Mouse (Mus musculus) hindbrain, embryonic 15.5 days (tissue): ENCODE results near the gene Taar8b. TPM values are rescaled to one million over a fixed set of nuclear protein-coding genes. Genes with fewer than 3 reads are reported as not detected.
"Not testable (repeated sequence)": the region's sequence is repeated elsewhere in the genome, so short reads cannot be mapped to it uniquely, and the experiment has no call there.

Experiments used
- ATAC-seq: fragments of 200-750 bp; cut with Nextera tagmentation; 2 replicates; pipeline ENCODE4 v1.8.0; 2017; ENCODE audit warnings: low read depth, moderate number of reproducible peaks, moderate TSS enrichment; ENCODE audit not compliant: low FRiP score
- H3K27ac ChIP-seq: fragments of 300-500 bp; sonication (generic); replicated peaks from 2 replicates; pipeline ENCODE4 v1.5.1; 2015; ENCODE audit warnings: mild to moderate bottlenecking, inconsistent platforms
- H3K27me3 ChIP-seq: fragments of 300-500 bp; sonication (generic); 2 replicates; pipeline ENCODE4 v1.6.1; 2015; ENCODE audit warnings: control low read depth, inconsistent platforms
- H3K36me3 ChIP-seq: fragments of 300-500 bp; sonication (generic); 2 replicates; pipeline ENCODE4 v1.6.1; 2015; ENCODE audit warnings: control low read depth, inconsistent platforms
- H3K4me1 ChIP-seq: fragments of 300-500 bp; sonication (generic); replicated peaks from 2 replicates; pipeline ENCODE4 v1.6.1; 2015; ENCODE audit warnings: control low read depth, inconsistent platforms
- H3K4me2 ChIP-seq: fragments of 300-500 bp; sonication (generic); 2 replicates; pipeline ENCODE4 v1.6.1; 2015; ENCODE audit warnings: moderate library complexity, mild to moderate bottlenecking, inconsistent platforms
- H3K4me3 ChIP-seq: fragments of 300-500 bp; sonication (generic); 2 replicates; pipeline ENCODE4 v1.5.1; 2015; ENCODE audit warnings: mild to moderate bottlenecking, inconsistent platforms
- H3K9ac ChIP-seq: fragments of 300-500 bp; sonication (generic); 2 replicates; pipeline ENCODE4 v1.6.1; 2015; ENCODE audit warnings: inconsistent platforms
- H3K9me3 ChIP-seq: fragments of 300-500 bp; sonication (generic); 2 replicates; pipeline ENCODE4 v1.6.1; 2016; ENCODE audit warnings: control low read depth, inconsistent platforms
- WGBS: fragments of 180-500 bp; shearing (Covaris S2); methylation state at CpG from one replicate; pipeline ENCODE4 v1.1.7; 2015; 5-methylcytosine and 5-hydroxymethylcytosine counted together
- polyA plus RNA-seq: library from polyadenylated mRNA; unstranded; fragments of >200 nt; fragmentation: Nextera tagmentation; extraction: Ambion mirVana; gene quantifications from 2 replicates; pipeline ENCODE4 v1.2.1, GENCODE M21; 2015

Gene Taar8b
- polyA plus RNA-seq, result not detected in 2 replicates

DNA sequence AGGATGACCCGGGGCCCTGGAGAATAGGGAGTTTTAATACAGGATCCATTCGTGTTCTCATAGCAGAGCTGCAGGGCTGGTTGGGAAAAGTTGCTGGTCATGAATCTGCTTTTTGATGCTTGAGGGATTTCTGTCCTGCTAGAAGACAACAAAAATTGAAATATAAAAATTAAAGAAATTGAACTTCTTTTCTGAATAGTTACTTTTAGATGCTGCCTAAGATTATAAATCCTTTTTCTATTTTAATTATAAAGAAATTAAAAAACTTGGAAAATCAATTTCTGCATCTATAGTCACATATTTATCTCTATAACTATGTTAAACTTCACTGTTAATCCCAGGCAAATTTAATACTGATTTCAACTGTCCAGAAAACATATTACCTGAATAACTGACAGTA lies at the start of gene Taar8b:
Gene Taar8b (minus strand): TSS at position 101 of the 400 bp plus-strand sequence.
- H3K9me3 ChIP-seq, result no peaks in the 10 kb centered on the region
- no peaks in the 10 kb centered on the region for H3K36me3 ChIP-seq
- no peak within 1 kb of the TSS for H3K4me3 ChIP-seq
- no peaks in the 10 kb centered on the region for H3K4me1 ChIP-seq
- no peak within 1 kb of the TSS for H3K27ac ChIP-seq
- no peak within 1 kb of the TSS for H3K9ac ChIP-seq
- no peak within 1 kb of the TSS for H3K4me2 ChIP-seq
- ATAC-seq, result no peak
- WGBS, result 71% methylated on average over 2 of the region's 2 CpGs
- no peaks in the 10 kb centered on the region for H3K27me3 ChIP-seq

DNA sequence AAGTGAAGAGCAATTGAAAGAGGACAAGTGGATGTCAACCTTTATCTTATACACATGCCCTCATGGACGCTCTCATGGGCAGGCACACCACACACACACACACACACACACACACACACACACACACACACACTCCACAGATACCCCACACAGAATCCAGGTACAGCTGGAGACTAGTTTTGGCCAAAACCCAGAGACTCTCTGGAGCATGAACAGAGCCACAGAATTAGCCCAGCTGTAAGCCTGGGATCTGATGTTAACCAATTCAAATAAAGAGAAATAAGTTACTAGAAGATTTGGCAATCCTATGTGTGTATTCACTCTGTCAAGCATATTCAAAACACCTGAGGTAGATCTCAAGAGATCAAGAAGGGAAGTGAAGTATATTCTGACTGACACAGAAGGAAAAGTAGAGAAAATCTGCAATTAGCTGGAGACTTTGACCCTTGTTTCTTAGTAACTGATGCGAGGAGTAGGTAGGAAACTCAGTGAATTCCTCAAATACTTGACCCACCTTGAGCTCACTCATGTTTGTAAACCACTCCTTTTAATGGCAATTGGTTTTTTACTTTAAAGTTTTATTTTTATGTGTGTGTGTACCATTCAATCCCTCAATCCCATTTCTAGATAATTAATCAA lies 46.6 kb upstream of the Taar8b start:
- ATAC-seq, result no peak

DNA sequence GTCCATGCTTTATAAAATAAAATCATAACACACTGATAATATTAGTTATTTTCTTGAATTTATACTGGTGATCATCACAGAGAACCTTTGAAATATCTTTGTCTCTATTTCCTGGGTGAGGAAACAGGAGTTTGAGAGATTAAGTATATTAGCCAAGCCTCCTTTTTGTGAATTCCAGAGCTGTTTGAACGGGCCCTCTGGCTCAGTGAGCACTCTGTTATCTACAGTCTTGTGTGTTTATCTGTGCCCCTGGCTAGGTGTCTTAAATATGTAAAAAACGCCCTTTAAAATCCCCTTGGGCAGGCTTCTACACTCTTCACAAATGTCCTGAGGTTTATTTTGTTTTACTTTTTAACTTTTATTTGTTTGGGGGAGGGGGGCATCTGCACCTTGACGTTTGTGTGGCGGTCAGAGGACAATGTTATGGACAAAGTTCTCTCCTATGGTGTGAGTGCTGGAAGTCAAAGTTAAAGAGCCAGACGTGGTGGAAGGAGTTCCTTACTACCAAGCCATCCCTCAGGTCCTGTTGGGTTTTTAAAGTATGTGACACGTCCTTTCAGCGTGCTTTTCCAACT lies 42.1 kb upstream of the Taar8b start:
- Histone ChIP-seq H3K4me2 (no peak overlapping the region), H3K27ac (no peak overlapping the region), H3K36me3 (no peaks in the 10 kb centered on the region), H3K9ac (no peak overlapping the region), H3K4me3 (no peak overlapping the region), H3K9me3 (no peaks in the 10 kb centered on the region), H3K27me3 (no peaks in the 10 kb centered on the region), H3K4me1 (0 out of 2 replicates have a peak, but pooled peaks cover 3% of the 10 kb centered on the region)
- WGBS, result 68% methylated on average over 7 of the region's 7 CpGs
- ATAC-seq, result no peak

More for the DNA sequence above, 46.6 kb upstream of the Taar8b start:
- H3K9ac ChIP-seq, result no peak overlapping the region
- no peaks in the 10 kb centered on the region for H3K27me3 ChIP-seq
- 89% methylated on average over 2 of the region's 2 CpGs for WGBS
- no peaks in the 10 kb centered on the region for H3K36me3 ChIP-seq
- H3K4me1 ChIP-seq, result no peaks in the 10 kb centered on the region
- H3K4me2 ChIP-seq, result no peak overlapping the region
- H3K4me3 ChIP-seq, result no peak overlapping the region
- H3K27ac ChIP-seq, result no peak overlapping the region
- no peaks in the 10 kb centered on the region for H3K9me3 ChIP-seq

DNA sequence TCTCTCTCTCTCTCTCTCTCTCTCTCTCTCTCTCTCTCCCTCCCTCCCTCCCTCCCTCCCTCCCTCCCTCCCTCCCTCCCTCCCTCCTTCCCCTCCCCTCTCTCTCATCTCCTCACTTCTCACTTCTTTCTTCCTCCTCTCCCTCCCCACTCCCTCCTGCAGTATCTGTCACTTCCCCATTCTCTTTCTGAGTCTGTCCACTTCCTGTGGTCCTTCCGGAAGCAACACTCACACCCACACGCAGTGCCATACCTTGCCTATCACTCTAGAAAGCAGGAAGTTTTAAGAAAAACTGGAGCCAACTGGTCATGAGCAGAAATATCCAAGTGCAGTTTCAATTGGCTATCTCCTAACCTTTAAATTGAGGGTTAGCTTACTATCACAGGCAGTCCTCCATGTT lies 41.0 kb upstream of the Taar8b start:
- WGBS, result 53% methylated on average over 2 of the region's 2 CpGs
- no peaks in the 10 kb centered on the region for H3K27me3 ChIP-seq
- H3K9me3 ChIP-seq, result no peaks in the 10 kb centered on the region
- no peak overlapping the region for H3K4me2 ChIP-seq
- ATAC-seq, result no peak
- H3K27ac ChIP-seq, result no peak overlapping the region
- 0 out of 2 replicates have a peak, but pooled peaks cover 3% of the 10 kb centered on the region for H3K4me1 ChIP-seq
- no peaks in the 10 kb centered on the region for H3K36me3 ChIP-seq
- no peak overlapping the region for H3K9ac ChIP-seq
- no peak overlapping the region for H3K4me3 ChIP-seq

DNA sequence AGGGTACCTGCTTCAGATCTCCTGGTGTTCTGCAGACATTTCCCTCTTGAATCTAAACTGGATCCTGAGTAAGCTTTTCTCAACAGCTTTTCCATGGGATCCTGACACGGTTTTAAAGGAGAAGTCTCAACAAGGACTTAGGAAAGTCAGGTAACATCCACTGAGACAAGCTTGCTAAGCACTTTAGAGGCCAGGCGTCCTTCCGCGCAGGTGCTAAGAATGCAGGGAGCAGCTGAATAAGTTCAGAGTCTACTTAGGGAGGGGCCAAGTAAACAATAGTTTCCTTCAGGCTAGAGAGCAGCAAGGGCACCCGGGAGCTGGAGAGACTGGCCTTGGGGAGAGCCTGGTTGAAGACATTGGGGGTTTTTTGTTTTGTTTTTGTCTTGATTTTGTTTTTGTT lies 40.2 kb upstream of the Taar8b start:
- ATAC-seq, result no peak
- no peak overlapping the region for H3K4me2 ChIP-seq
- H3K9me3 ChIP-seq, result no peaks in the 10 kb centered on the region
- H3K4me3 ChIP-seq, result no peak overlapping the region
- no peak overlapping the region for H3K9ac ChIP-seq
- no peaks in the 10 kb centered on the region for H3K36me3 ChIP-seq
- H3K27me3 ChIP-seq, result no peaks in the 10 kb centered on the region
- no peak overlapping the region for H3K27ac ChIP-seq
- 14% methylated on average over 5 of the region's 5 CpGs for WGBS
- 0 out of 2 replicates have a peak, but pooled peaks cover 3% of the 10 kb centered on the region for H3K4me1 ChIP-seq

DNA sequence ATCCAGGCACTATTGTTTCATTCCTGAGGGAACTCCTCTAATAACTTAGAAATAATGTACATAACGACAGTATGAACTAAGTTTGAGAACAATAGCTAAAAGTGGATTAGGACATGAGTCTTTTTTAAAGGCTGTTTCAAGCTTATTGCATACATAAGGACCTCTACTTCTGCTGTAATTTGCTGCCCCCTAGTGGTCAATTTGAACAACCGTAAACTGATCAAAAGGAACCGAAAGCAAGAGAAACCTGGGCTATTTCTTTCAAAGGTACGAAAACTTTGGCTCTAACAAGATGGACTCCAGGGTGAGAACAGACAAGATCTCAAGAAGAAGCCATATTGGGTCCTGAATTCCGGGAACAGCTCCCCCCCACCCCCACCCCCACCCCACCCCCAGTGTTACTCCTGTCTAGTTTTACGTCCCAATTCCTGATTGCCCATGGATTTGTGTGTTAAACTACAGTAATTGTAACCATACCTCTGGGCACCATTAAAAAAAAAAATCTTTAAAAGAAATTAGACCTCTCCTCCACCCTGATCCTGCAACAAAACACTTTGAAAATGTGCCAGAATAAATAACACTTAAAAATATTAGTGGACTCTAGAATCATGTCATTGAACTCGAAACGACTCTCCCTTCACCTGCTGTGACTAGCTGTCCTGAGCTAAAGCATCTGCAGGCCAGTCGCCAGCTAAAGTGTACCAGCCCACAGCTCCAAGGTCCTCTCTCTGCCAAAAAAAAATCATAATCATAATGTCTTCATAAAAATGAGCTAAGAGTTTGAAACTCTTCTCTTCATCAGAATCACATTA lies 39.6 kb upstream of the Taar8b start:
- ATAC-seq, result peak; percentile 89
- H3K4me2 ChIP-seq, result peak overlapping the region; percentile 40
- H3K27ac ChIP-seq, result no peak overlapping the region
- no peaks in the 10 kb centered on the region for H3K27me3 ChIP-seq
- WGBS, result 28% methylated on average over 9 of the region's 9 CpGs
- 0 out of 2 replicates have a peak, but pooled peaks cover 3% of the 10 kb centered on the region for H3K4me1 ChIP-seq
- H3K9me3 ChIP-seq, result no peaks in the 10 kb centered on the region
- no peak overlapping the region for H3K9ac ChIP-seq
- no peaks in the 10 kb centered on the region for H3K36me3 ChIP-seq
- no peak overlapping the region for H3K4me3 ChIP-seq

DNA sequence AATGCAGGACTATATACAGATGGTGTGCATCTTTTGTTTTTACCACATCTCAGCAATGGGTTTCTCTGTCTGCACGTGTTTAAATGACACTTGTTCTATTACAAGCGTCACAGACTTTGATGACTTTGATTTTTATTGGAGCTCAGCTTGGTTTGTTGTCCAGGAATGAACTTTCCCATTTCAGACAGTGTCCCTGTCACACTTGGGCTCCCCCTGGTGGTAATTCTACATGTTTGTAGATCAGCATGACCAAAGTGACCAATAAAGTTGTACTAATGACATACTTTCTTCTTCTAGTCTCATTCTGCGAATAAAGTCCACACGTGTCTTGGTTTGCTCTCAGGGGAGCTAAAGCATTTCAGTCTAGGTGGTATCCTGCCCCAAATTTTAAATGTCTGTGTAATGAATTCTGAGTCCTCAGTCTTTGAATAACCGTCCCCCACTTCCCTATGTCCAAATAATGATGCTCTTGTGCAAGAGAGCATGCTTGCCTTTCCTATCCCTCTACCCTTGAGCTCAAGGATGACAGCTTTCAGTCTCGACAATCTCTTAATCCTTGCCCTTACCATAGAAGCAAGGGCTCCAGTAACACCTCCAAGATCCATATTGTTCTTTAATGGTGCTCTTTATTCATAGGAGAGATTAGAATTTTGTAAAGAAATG lies 19.2 kb upstream of the Taar8b start:
- no peak for ATAC-seq
- WGBS, result 56% methylated on average over 6 of the region's 6 CpGs

DNA sequence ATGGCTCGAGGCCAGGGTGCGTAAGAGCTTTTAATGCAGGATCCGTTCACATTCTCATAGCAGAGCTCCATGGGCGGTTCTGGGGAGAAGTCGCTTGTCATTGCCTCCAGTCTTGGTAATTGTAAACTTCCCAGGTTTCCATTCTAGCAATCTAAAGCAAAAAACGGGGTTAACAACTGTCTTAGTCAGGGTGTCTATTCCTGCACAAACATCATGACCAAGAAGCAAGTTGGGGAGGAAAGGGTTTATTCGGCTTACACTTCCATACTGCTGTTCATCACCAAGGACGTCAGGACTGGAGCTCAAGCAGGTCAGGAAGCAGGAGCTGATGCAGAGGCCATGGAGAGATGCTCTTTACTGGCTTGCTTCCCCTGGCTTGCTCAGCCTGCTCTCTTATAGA lies 17.3 kb upstream of the Taar8b start, which contains the start of gene Taar9:
Gene Taar9 (minus strand): TSS at position 101 of the 400 bp plus-strand sequence.
- H3K36me3 ChIP-seq, ATAC-seq, H3K9me3 ChIP-seq, H3K4me2 ChIP-seq, H3K27me3 ChIP-seq, H3K9ac ChIP-seq, H3K4me1 ChIP-seq, H3K27ac ChIP-seq, H3K4me3 ChIP-seq: not testable (repeated sequence)
- 85% methylated on average over 8 of the region's 8 CpGs for WGBS

More for the DNA sequence above, 19.2 kb upstream of the Taar8b start:
- H3K4me3 ChIP-seq, result no peak overlapping the region
- no peak overlapping the region for H3K9ac ChIP-seq
- no peaks in the 10 kb centered on the region for H3K36me3 ChIP-seq
- no peaks in the 10 kb centered on the region for H3K4me1 ChIP-seq
- no peaks in the 10 kb centered on the region for H3K27me3 ChIP-seq
- no peak overlapping the region for H3K27ac ChIP-seq
- no peak overlapping the region for H3K4me2 ChIP-seq
- H3K9me3 ChIP-seq, result 0 out of 2 replicates have a peak, but pooled peaks cover 4% of the 10 kb centered on the region

DNA sequence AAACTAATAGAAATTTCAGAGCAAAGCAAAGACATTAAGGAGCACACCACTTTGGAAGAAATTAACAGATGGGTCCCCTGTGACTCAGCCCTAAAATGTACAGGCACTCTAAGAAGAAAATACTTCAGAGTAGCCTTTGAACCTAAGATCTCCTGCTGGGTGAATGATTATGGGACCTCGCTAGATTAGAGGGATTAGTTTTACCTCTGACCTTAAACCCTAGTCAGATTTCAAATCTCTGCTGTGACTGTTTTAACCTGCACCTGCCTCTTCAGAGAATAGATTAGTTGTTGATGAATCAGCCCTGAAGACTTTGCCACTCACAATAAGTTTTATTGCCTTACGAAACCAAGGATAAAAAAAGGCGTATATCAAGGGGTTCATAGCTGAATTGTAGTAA lies 16.1 kb upstream of the Taar8b start:
- Histone ChIP-seq H3K9ac (no peak overlapping the region), H3K27me3 (no peaks in the 10 kb centered on the region), H3K9me3 (no peaks in the 10 kb centered on the region), H3K36me3 (no peaks in the 10 kb centered on the region), H3K4me1 (no peaks in the 10 kb centered on the region), H3K4me3 (no peak overlapping the region), H3K4me2 (no peak overlapping the region), H3K27ac (no peak overlapping the region)
- WGBS, result 67% methylated on average over 3 of the region's 3 CpGs
- ATAC-seq, result no peak

DNA sequence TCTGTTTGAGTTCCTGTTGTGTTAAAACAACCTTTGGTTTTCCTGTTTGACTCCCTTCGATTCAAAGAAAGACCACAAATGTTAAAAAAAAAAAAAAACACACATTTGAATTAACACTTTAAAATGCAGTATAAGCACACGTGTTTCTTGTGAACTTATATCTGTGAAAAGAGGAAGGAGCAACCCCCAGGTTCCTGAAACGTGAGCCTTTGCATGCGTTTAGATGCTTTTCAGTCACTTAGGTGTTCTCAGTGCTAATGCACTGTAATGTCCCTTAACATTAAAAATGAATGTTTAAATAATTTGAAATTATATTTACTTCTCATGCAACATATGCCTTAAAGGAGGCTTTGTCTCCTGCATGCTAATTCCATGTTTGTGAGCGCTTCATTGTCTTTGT lies 15.7 kb upstream of the Taar8b start:
- Histone ChIP-seq H3K4me1 (no peaks in the 10 kb centered on the region), H3K4me3 (no peak overlapping the region), H3K27ac (no peak overlapping the region), H3K27me3 (no peaks in the 10 kb centered on the region), H3K4me2 (no peak overlapping the region), H3K9me3 (no peaks in the 10 kb centered on the region), H3K9ac (no peak overlapping the region), H3K36me3 (no peaks in the 10 kb centered on the region)
- 76% methylated on average over 5 of the region's 5 CpGs for WGBS
- ATAC-seq, result no peak

DNA sequence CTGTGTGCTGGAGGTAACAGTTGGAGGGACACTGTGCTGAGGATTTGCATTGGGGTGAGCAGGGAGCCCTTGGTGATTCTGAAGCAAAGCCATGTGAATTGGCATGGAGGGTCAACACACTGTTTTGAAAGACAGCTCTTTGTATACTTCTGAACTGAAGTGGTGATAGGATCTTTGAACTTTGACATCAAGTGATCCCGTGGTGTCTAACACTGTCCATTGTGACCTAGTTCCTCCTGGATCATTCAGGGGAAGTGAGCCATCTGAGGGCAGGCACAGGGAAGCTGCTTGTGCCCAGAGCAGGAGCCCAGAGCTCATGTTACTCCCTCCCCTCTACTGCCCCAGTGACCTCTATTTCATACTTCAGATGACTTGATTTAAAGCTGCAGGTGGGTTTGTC lies 11.2 kb upstream of the Taar8b start:
- H3K4me2 ChIP-seq, H3K9ac ChIP-seq, H3K27ac ChIP-seq, H3K4me3 ChIP-seq, H3K4me1 ChIP-seq, H3K36me3 ChIP-seq, H3K9me3 ChIP-seq, ATAC-seq, H3K27me3 ChIP-seq: not testable (repeated sequence)
- WGBS, result 63% methylated on average over 1 of the region's 1 CpGs

DNA sequence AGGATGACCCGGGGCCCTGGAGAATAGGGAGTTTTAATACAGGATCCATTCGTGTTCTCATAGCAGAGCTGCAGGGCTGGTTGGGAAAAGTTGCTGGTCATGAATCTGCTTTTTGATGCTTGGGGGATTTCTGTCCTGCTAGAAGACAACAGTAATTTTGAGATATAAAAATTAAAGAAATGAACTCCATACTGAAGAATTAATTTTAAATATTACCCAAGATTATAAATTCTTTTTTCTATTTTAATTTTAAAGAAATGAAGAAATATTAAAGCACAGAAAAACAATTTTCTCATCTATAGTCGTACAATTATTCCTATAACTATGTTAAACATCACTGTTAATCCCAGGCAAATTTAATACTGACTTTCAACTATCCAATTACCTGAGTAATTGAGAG lies 9.7 kb upstream of the Taar8b start, which contains the start of gene Taar8c:
Gene Taar8c (minus strand): TSS at position 101 of the 400 bp plus-strand sequence.
- not testable (repeated sequence) for H3K4me3 ChIP-seq, H3K36me3 ChIP-seq, ATAC-seq, H3K27ac ChIP-seq, H3K4me1 ChIP-seq, H3K9me3 ChIP-seq, H3K4me2 ChIP-seq, H3K27me3 ChIP-seq, H3K9ac ChIP-seq
- WGBS, result 90% methylated on average over 1 of the region's 3 CpGs
